Mouse (Mus musculus) brain, embryonic 14.5 days (tissue): ENCODE measurements around the gene Ubqln5. TPM values are rescaled to one million over a fixed set of nuclear protein-coding genes. Genes with fewer than 3 reads are reported as not detected.

Source experiments
- DNase-seq: peaks from one replicate; pipeline ENCODE4 v3.0.0-alpha.2; 2011; ENCODE audit warnings: low read depth
- CTCF ChIP-seq: fragments of 200-500 bp; IDR thresholded peaks from 2 replicates; pipeline ENCODE4 v1.5.1; 2012; ENCODE audit warnings: inconsistent platforms, mild to moderate bottlenecking, moderate library complexity, borderline replicate concordance; ENCODE audit not compliant: insufficient read depth, insufficient read length; ENCODE audit errors: extremely low read depth
- POLR2A ChIP-seq: fragments of 200-500 bp; IDR thresholded peaks from 2 replicates; pipeline ENCODE4 v1.6.1; 2012; ENCODE audit warnings: mild to moderate bottlenecking, inconsistent platforms, borderline replicate concordance; ENCODE audit not compliant: poor library complexity, insufficient read depth, insufficient read length, severe bottlenecking; ENCODE audit errors: extremely low read depth
- polyA plus RNA-seq: library from polyadenylated mRNA; depleted of rRNA; stranded (reverse); fragments of >200 nt; gene quantifications from 2 replicates; pipeline ENCODE4 v1.2.3, GENCODE M21; 2012; rRNA removed

The Ubqln5 gene
- polyA plus RNA-seq, result not detected in 2 replicates

- TF ChIP-seq POLR2A (no peak), CTCF (no peak)
- DNase-seq, result no peak
Measured at GRCm38 (mm10) chr7:104129726-104130125, at the start of gene Ubqln5. Gene Ubqln5 (minus strand): TSS chr7:104129826.

DNA sequence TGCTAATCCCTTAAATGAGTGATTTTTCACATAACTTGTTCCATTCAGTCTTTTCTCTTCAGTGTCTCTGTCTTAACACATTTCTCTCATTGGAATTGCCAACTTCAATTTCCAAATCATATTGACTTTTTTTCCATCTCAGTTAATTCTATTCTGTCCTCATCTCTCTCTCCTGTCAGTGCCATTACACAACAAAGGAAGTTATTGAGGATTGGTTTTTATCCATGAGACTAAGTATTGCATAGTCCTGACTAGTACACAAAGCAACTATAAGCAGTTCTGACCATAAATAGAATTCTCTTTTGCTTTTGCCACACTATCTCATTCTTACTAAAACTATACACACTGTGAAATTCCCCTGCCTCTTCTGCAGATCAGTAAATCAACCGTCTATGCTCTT is 49.4 kb upstream of the Ubqln5 start:
- TF ChIP-seq CTCF (no peak), POLR2A (no peak)
- DNase-seq, result no peak

GRCm38 (mm10) chr7:104178422-104179054 is 48.9 kb upstream of the Ubqln5 start:
- TF ChIP-seq CTCF, result no peak
- no peak for TF ChIP-seq POLR2A
- no peak for DNase-seq

DNA sequence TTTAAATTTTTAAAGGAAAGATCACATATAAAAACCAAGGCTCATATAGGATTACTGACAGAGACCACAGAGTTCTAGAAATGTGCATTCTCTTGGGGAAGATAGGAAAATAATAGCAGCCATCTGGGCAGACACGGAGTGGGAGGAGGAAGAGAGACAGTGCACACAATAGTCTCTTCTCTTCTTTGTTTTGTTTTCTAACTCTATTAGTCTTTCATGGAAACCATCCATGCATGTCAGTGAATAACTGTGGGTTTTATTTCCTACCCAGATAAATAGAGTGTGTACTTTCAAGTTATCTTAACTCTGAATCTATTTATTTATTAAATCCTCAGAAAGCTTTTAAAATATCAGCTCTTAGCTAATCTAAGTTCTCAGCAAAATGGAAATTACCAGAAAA is 45.5 kb upstream of the Ubqln5 start:
- TF ChIP-seq CTCF (no peak), POLR2A (no peak)
- DNase-seq, result no peak

DNA sequence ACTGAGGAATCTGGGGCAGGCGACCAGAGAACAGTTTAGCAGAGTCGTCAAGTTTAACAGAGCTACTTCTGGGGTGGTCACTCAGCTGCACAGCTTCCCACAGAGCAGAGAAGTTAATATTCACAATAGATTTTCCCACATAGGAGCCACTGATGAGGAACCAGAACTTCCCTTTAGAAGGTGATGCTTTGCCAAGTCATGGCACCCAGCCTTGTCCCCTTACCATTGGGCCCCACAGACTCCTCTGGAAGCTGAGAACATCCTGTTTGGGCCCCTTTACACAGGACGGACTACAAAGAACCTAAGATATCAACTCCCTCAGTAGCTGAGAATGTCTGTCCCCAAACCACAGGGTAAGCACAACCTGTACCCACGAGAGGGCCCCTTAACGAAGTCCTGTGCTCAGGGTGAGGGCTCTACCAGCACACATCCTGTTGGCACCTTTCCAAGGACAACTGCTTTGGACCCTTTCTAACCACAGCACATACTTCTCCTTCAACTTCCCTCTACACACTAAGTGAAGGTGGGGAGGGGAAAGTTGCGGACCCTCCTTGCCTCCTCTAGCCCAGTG is 40.1 kb upstream of the Ubqln5 start:
- no peak for DNase-seq
- TF ChIP-seq POLR2A (no peak), CTCF (no peak)

DNA sequence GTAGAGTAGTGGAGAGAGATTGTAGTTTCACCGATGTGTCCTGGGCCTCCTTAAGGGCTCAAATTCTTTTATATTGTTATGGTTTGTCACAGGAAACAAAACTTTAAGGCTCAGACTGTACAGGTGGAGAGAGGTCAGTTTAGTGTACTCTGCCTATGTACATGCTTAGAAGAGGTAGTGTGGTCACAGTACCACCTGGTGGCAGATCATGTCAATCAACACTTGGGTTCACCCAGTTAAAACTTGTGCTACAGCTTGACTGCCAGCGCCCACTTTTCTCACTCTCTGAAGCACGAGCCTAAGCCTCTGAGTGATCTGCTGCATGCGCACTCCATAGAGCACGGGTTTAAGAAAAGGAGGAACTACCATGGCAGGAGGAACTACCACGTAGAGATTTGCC is 37.5 kb upstream of the Ubqln5 start:
- no peak for TF ChIP-seq POLR2A
- TF ChIP-seq CTCF, result no peak
- no peak for DNase-seq

- no peak for DNase-seq
- TF ChIP-seq CTCF (no peak), POLR2A (no peak)
Measured at GRCm38 (mm10) chr7:104150456-104150855, 20.8 kb upstream of the Ubqln5 start, which contains the start of gene Ubqlnl. Gene Ubqlnl (minus strand): TSS chr7:104150556.

DNA sequence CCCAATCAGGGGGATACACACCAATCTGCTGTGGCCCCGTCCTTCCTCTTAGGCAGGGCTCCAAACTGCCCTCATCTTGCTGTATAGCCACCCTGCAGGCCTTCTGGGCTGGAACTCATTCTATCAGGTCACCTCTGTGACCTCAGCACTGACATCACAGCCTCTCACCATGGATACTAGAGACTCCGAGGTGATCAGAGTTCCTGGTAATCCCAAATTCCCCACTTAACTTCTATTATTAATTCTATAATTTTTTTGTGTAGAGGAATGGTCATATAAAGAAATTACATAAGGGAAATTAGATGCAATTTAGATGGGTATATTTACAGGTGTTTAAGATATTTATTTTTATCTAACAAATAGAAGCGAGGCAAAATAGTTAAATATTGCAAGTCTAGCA is 13.6 kb upstream of the Ubqln5 start, which contains the start of gene Ubqln3:
Gene Ubqln3 (minus strand): TSS at position 101 of the 400 bp plus-strand sequence.
- TF ChIP-seq CTCF, result no peak
- TF ChIP-seq POLR2A, result no peak
- DNase-seq, result no peak

- no peak for DNase-seq
- TF ChIP-seq CTCF, result no peak
- no peak for TF ChIP-seq POLR2A
Measured at GRCm38 (mm10) chr7:104137305-104137704, 7.7 kb upstream of the Ubqln5 start, which contains the start of gene Olfr643. Gene Olfr643 (minus strand): TSS chr7:104137405.

GRCm38 (mm10) chr7:104104757-104104972 is 25.0 kb downstream of the Ubqln5 start, which contains the start of gene Olfr646:
Gene Olfr646 (plus strand): TSS chr7:104104873.
- TF ChIP-seq CTCF (no peak), POLR2A (no peak)
- DNase-seq, result no peak

DNA sequence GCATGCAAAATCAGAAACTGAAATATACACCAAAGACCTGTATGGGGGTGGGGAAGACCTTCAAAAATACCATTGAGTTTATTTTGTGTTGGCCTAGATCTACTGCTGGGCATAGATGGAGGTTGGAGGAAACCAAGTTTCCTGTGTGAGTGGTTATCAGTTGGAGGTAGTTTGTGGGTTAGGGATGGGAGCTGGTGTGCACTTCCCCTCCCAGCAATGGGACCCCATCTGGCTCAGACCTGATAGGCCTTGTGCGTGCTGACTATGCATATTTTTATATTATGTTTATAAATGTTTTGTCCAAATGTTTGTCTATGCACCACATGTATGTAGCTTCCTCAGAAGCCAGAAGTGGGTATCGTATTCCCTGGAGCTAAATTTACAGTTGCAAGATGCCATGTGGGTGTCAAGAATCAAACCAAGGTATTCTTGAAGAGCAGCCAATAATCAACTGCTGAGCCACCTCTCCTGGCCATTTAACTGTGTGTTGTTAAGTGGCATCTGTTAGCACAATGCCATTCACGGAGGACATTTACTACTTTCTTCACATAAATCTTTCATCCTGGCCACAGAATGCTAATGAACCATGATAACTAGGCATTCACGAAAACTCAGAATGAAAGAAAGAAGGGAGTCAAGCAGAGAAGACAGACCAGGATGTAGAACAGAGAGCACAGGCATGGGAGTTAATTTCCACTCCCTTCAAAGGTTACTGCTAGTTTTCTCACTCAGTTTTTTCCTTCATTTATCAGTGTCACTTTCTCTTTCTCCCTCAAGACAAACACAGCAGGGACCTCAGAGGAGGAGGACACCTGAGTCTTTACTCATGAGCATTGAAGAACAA is 25.5 kb downstream of the Ubqln5 start:
- TF ChIP-seq CTCF, result no peak
- no peak for TF ChIP-seq POLR2A
- DNase-seq, result no peak

- TF ChIP-seq CTCF (no peak), POLR2A (no peak)
- DNase-seq, result no peak
Measured at GRCm38 (mm10) chr7:104085365-104085764, 44.3 kb downstream of the Ubqln5 start, which contains the start of gene Olfr645. Gene Olfr645 (minus strand): TSS chr7:104085465.

Other genes starting within 250 kb of the Ubqln5 start
- gene Olfr66, start 243.6 kb downstream of the Ubqln5 start, polyA plus RNA-seq, result not detected in 2 replicates
- not detected in 2 replicates for gene Olfr64, start 235.3 kb downstream of the Ubqln5 start, polyA plus RNA-seq
- gene Olfr65, start 226.3 kb downstream of the Ubqln5 start, polyA plus RNA-seq, result not detected in 2 replicates
- not detected in 2 replicates for gene Olfr631, start 201.0 kb downstream of the Ubqln5 start, polyA plus RNA-seq
- not detected in 2 replicates for gene Olfr632, start 195.5 kb downstream of the Ubqln5 start, polyA plus RNA-seq
- gene Olfr633, start 185.4 kb downstream of the Ubqln5 start, polyA plus RNA-seq, result not detected in 2 replicates
- gene Olfr635, start 158.7 kb downstream of the Ubqln5 start, polyA plus RNA-seq, result not detected in 2 replicates
- gene Olfr638, start 131.1 kb downstream of the Ubqln5 start, polyA plus RNA-seq, result not detected in 2 replicates
- gene Olfr639, start 112.5 kb downstream of the Ubqln5 start, polyA plus RNA-seq, result not detected in 2 replicates
- gene Olfr640, start 104.3 kb downstream of the Ubqln5 start, polyA plus RNA-seq, result not detected in 2 replicates
- not detected in 2 replicates for gene Olfr641, start 94.4 kb downstream of the Ubqln5 start, polyA plus RNA-seq
- gene Olfr642, start 77.2 kb downstream of the Ubqln5 start, polyA plus RNA-seq, result not detected in 2 replicates
- gene 4930516K23Rik, start 68.4 kb downstream of the Ubqln5 start, polyA plus RNA-seq, result not detected in 2 replicates
- not detected in 2 replicates for gene Olfr644, start 58.0 kb downstream of the Ubqln5 start, polyA plus RNA-seq
- gene Olfr645, start 44.4 kb downstream of the Ubqln5 start, polyA plus RNA-seq, result not detected in 2 replicates
- gene Olfr646, start 25.0 kb downstream of the Ubqln5 start, polyA plus RNA-seq, result not detected in 2 replicates
- gene Olfr643, start 7.6 kb upstream of the Ubqln5 start, polyA plus RNA-seq, result not detected in 2 replicates
- not detected in 2 replicates for gene Ubqln3, start 13.5 kb upstream of the Ubqln5 start, polyA plus RNA-seq
- not detected in 2 replicates for gene Ubqlnl, start 20.7 kb upstream of the Ubqln5 start, polyA plus RNA-seq
- gene Olfm5, start 35.0 kb upstream of the Ubqln5 start, polyA plus RNA-seq, result not detected in 2 replicates
- 0.08 and 0.10 TPM in 2 replicates for gene Olfr648, start 53.6 kb upstream of the Ubqln5 start, polyA plus RNA-seq
- not detected in 2 replicates for gene Olfr649, start 66.2 kb upstream of the Ubqln5 start, polyA plus RNA-seq
- 0.29 and 0.47 TPM in 2 replicates for gene Trim6, start 89.0 kb upstream of the Ubqln5 start, polyA plus RNA-seq
- gene Trim34a, start 114.6 kb upstream of the Ubqln5 start, polyA plus RNA-seq, result 1.3 and 1.4 TPM in 2 replicates
- gene Trim5, start 158.3 kb upstream of the Ubqln5 start, polyA plus RNA-seq, result 0.09 and 0.15 TPM in 2 replicates
- gene Trim12a, start 185.6 kb upstream of the Ubqln5 start, polyA plus RNA-seq, result 1.4 and 2.0 TPM in 2 replicates
- 0.08 TPM in 1 of 2 replicates, not detected in the other for gene Trim34b, start 199.6 kb upstream of the Ubqln5 start, polyA plus RNA-seq
- 1.1 and 1.8 TPM in 2 replicates for gene Trim12c, start 223.5 kb upstream of the Ubqln5 start, polyA plus RNA-seq
- 0.03 and 0.06 TPM in 2 replicates for gene Trim30b, start 240.1 kb upstream of the Ubqln5 start, polyA plus RNA-seq